Mouse (Mus musculus) heart, embryonic 10.5 days (tissue): ENCODE results near the gene Cxadr. TPM values are rescaled to one million over a fixed set of nuclear protein-coding genes. Genes with fewer than 3 reads are reported as not detected.

Experiments used
- DNase-seq: peaks from one replicate; pipeline ENCODE4 v3.0.0-alpha.2; 2017; ENCODE audit warnings: low spot score
- H3K27ac ChIP-seq: fragments of 300-500 bp; sonication (generic); 2 replicates; pipeline ENCODE4 v1.5.1; 2016; ENCODE audit warnings: mild to moderate bottlenecking
- H3K27me3 ChIP-seq: fragments of 300-500 bp; sonication (generic); 2 replicates; pipeline ENCODE4 v1.6.1; 2016; ENCODE audit warnings: mild to moderate bottlenecking; ENCODE audit not compliant: poor library complexity, insufficient read depth, severe bottlenecking
- H3K36me3 ChIP-seq: fragments of 300-500 bp; sonication (generic); 2 replicates; pipeline ENCODE4 v1.6.1; 2016; ENCODE audit warnings: mild to moderate bottlenecking, moderate library complexity
- H3K4me1 ChIP-seq: fragments of 300-500 bp; sonication (generic); 2 replicates; pipeline ENCODE4 v1.6.1; 2016; ENCODE audit warnings: mild to moderate bottlenecking
- H3K4me3 ChIP-seq: fragments of 300-500 bp; sonication (generic); 2 replicates; pipeline ENCODE4 v1.5.1; 2016; ENCODE audit warnings: mild to moderate bottlenecking, moderate library complexity
- H3K9me3 ChIP-seq: fragments of 300-500 bp; sonication (generic); 2 replicates; pipeline ENCODE4 v1.6.1; 2016; ENCODE audit warnings: mild to moderate bottlenecking, moderate library complexity
- WGBS: fragments of 180-500 bp; shearing (Covaris S2); methylation state at CpG from one replicate; pipeline ENCODE4 v1.1.7; 2016; 5-methylcytosine and 5-hydroxymethylcytosine counted together
- polyA plus RNA-seq: library from polyadenylated mRNA; unstranded; fragments of >200 nt; fragmentation: Nextera tagmentation; extraction: Ambion mirVana; gene quantifications from 2 replicates; pipeline ENCODE4 v1.2.1, GENCODE M21; 2016

Gene Cxadr
- polyA plus RNA-seq, 1 experiment from 2014 or later, result 27.9 TPM

GRCm38 (mm10) chr16:78283231-78283630 lies 18.1 kb upstream of the Cxadr start:
- no peaks in the 10 kb centered on the region for H3K36me3 ChIP-seq
- DNase-seq, result no peak
- H3K27ac ChIP-seq, result no peak overlapping the region
- H3K4me1 ChIP-seq, result peaks cover 7% of the 10 kb centered on the region
- peaks cover 3% of the 10 kb centered on the region; the same call in 1 of the 2 replicates for H3K27me3 ChIP-seq
- H3K4me3 ChIP-seq, result no peak overlapping the region
- 74% methylated on average over 5 of the region's 5 CpGs for WGBS
- no peaks in the 10 kb centered on the region for H3K9me3 ChIP-seq

GRCm38 (mm10) chr16:78294051-78294450 lies 7.2 kb upstream of the Cxadr start:
- H3K27me3 ChIP-seq, result no peaks in the 10 kb centered on the region
- WGBS, result 81% methylated on average over 1 of the region's 1 CpGs
- H3K27ac ChIP-seq, result no peak overlapping the region
- H3K36me3 ChIP-seq, result no peaks in the 10 kb centered on the region
- no peak for DNase-seq
- no peaks in the 10 kb centered on the region for H3K9me3 ChIP-seq
- H3K4me1 ChIP-seq, result peaks cover 14% of the 10 kb centered on the region
- H3K4me3 ChIP-seq, result no peak overlapping the region

- Histone ChIP-seq H3K4me1 (peaks cover 14% of the 10 kb centered on the region), H3K36me3 (no peaks in the 10 kb centered on the region), H3K27me3 (no peaks in the 10 kb centered on the region), H3K4me3 (no peak overlapping the region), H3K27ac (no peak overlapping the region), H3K9me3 (no peaks in the 10 kb centered on the region)
- WGBS, result 47% methylated on average over 5 of the region's 5 CpGs
- no peak for DNase-seq
Observed at GRCm38 (mm10) chr16:78294606-78295275, 6.5 kb upstream of the Cxadr start.

- no peaks in the 10 kb centered on the region for H3K27me3 ChIP-seq
- 43% methylated on average over 4 of the region's 4 CpGs for WGBS
- H3K4me3 ChIP-seq, result no peak overlapping the region
- no peak for DNase-seq
- no peaks in the 10 kb centered on the region for H3K9me3 ChIP-seq
- H3K36me3 ChIP-seq, result no peaks in the 10 kb centered on the region
- peaks cover 14% of the 10 kb centered on the region for H3K4me1 ChIP-seq
- H3K27ac ChIP-seq, result 0 out of 2 replicates have a peak overlapping the region, but pooled peaks have one; percentile 52
Observed at GRCm38 (mm10) chr16:78295601-78296000, 5.7 kb upstream of the Cxadr start.

GRCm38 (mm10) chr16:78296114-78296513 lies 5.2 kb upstream of the Cxadr start:
- H3K4me3 ChIP-seq, result no peak overlapping the region
- no peak overlapping the region for H3K27ac ChIP-seq
- WGBS, result 72% methylated on average over 9 of the region's 9 CpGs
- H3K4me1 ChIP-seq, result peaks cover 18% of the 10 kb centered on the region
- no peak for DNase-seq
- no peaks in the 10 kb centered on the region for H3K36me3 ChIP-seq
- no peaks in the 10 kb centered on the region for H3K27me3 ChIP-seq
- no peaks in the 10 kb centered on the region for H3K9me3 ChIP-seq

GRCm38 (mm10) chr16:78301831-78302677 lies 765 bp downstream of the Cxadr start:
- under 1% methylated on average over 65 of the region's 65 CpGs for WGBS

GRCm38 (mm10) chr16:78302678-78303050 lies 1.4 kb downstream of the Cxadr start:
- Histone ChIP-seq H3K27me3 (no peaks in the 10 kb centered on the region), H3K36me3 (no peaks in the 10 kb centered on the region), H3K4me1 (peaks cover 39% of the 10 kb centered on the region), H3K27ac (0 out of 2 replicates have a peak overlapping the region, but pooled peaks have one; percentile 91), H3K4me3 (peak overlapping the region; percentile 94), H3K9me3 (no peaks in the 10 kb centered on the region)
- WGBS, result 7% methylated on average over 10 of the region's 10 CpGs
- DNase-seq, result no peak

More at GRCm38 (mm10) chr16:78301831-78302677, 765 bp downstream of the Cxadr start:
- no peaks in the 10 kb centered on the region for H3K9me3 ChIP-seq
- H3K4me3 ChIP-seq, result peak overlapping the region; percentile 94
- no peaks in the 10 kb centered on the region for H3K36me3 ChIP-seq
- H3K27ac ChIP-seq, result peak overlapping the region; percentile 91
- H3K4me1 ChIP-seq, result peaks cover 36% of the 10 kb centered on the region
- H3K27me3 ChIP-seq, result no peaks in the 10 kb centered on the region
- no peak for DNase-seq

- no peak for DNase-seq
- 69% methylated on average over 12 of the region's 12 CpGs for WGBS
- H3K27ac ChIP-seq, result peak overlapping the region; percentile 4; the same call in 1 of the 2 replicates
- H3K4me3 ChIP-seq, result no peak overlapping the region
- peaks cover 58% of the 10 kb centered on the region for H3K4me1 ChIP-seq
- H3K36me3 ChIP-seq, result no peaks in the 10 kb centered on the region
- no peaks in the 10 kb centered on the region for H3K9me3 ChIP-seq
- no peaks in the 10 kb centered on the region for H3K27me3 ChIP-seq
Observed at GRCm38 (mm10) chr16:78305606-78306100, 4.4 kb downstream of the Cxadr start.

GRCm38 (mm10) chr16:78306606-78307005 lies 5.3 kb downstream of the Cxadr start:
- peaks cover 60% of the 10 kb centered on the region for H3K4me1 ChIP-seq
- no peaks in the 10 kb centered on the region for H3K27me3 ChIP-seq
- no peak overlapping the region for H3K4me3 ChIP-seq
- 83% methylated on average over 8 of the region's 8 CpGs for WGBS
- no peaks in the 10 kb centered on the region for H3K9me3 ChIP-seq
- no peak overlapping the region for H3K27ac ChIP-seq
- no peaks in the 10 kb centered on the region for H3K36me3 ChIP-seq
- no peak for DNase-seq

- H3K9me3 ChIP-seq, result no peaks in the 10 kb centered on the region
- H3K4me3 ChIP-seq, result no peak overlapping the region
- DNase-seq, result no peak
- WGBS, result 81% methylated on average over 16 of the region's 16 CpGs
- H3K36me3 ChIP-seq, result no peaks in the 10 kb centered on the region
- no peaks in the 10 kb centered on the region for H3K27me3 ChIP-seq
- peaks cover 71% of the 10 kb centered on the region for H3K4me1 ChIP-seq
- H3K27ac ChIP-seq, result no peak overlapping the region
Observed at GRCm38 (mm10) chr16:78307476-78308192, 6.3 kb downstream of the Cxadr start.

- WGBS, result 46% methylated on average over 6 of the region's 6 CpGs
- DNase-seq, result no peak
- H3K4me1 ChIP-seq, result peaks cover 71% of the 10 kb centered on the region
- H3K27me3 ChIP-seq, result no peaks in the 10 kb centered on the region
- H3K9me3 ChIP-seq, result no peaks in the 10 kb centered on the region
- H3K36me3 ChIP-seq, result no peaks in the 10 kb centered on the region
- H3K4me3 ChIP-seq, result no peak overlapping the region
- peak overlapping the region; percentile 76 for H3K27ac ChIP-seq
Observed at GRCm38 (mm10) chr16:78309258-78309657, 8.0 kb downstream of the Cxadr start.

GRCm38 (mm10) chr16:78313135-78313887 lies 12.0 kb downstream of the Cxadr start:
- DNase-seq, result no peak
- 72% methylated on average over 16 of the region's 16 CpGs for WGBS
- Histone ChIP-seq H3K9me3 (no peaks in the 10 kb centered on the region), H3K36me3 (0 out of 2 replicates have a peak, but pooled peaks cover 2% of the 10 kb centered on the region), H3K27ac (peak overlapping the region; percentile 82), H3K4me3 (0 out of 2 replicates have a peak overlapping the region, but pooled peaks have one; percentile 2), H3K27me3 (no peaks in the 10 kb centered on the region), H3K4me1 (peaks cover 65% of the 10 kb centered on the region)
